Mouse (Mus musculus): ENCODE measurements around the gene Fam131b. TPM values are rescaled to one million over a fixed set of nuclear protein-coding genes. Genes with fewer than 3 reads are reported as not detected.

The Fam131b gene
- polyA plus RNA-seq, 1 experiment, result not detected

GRCm38 (mm10) chr6:42323371-42324066, 924 bp downstream of the Fam131b start:
- Histone ChIP-seq H3K27me3 (ENCODE audit: control insufficient read depth) (peaks cover 59% of the 10 kb centered on the region), H3K9me3 (ENCODE audit: control insufficient read depth, low read length) (peaks cover 3% of the 10 kb centered on the region; the same call in 1 of the 2 replicates), H3K4me3 (replicated peaks) (no peak overlapping the region), H3K4me1 (ENCODE audit: control insufficient read depth) (peaks cover 6% of the 10 kb centered on the region), H3K36me3 (ENCODE audit: control insufficient read depth) (no peaks in the 10 kb centered on the region)
- TF ChIP-seq TAL1 (IDR thresholded peaks at IDR 0.05; ENCODE audit: low read length) (no peak), GATA1 (IDR thresholded peaks at IDR 0.05; ENCODE audit: low read length) (no peak)

GRCm38 (mm10) chr6:42318293-42318692, 6.2 kb downstream of the Fam131b start:
- H3K36me3 ChIP-seq (ENCODE audit: control insufficient read depth), result no peaks in the 10 kb centered on the region
- H3K9me3 ChIP-seq (ENCODE audit: control insufficient read depth, low read length), result no peaks in the 10 kb centered on the region; the same call in 1 of the 2 replicates
- peaks cover 30% of the 10 kb centered on the region for H3K27me3 ChIP-seq (ENCODE audit: control insufficient read depth)
- H3K4me3 ChIP-seq (replicated peaks), result no peak overlapping the region
- TF ChIP-seq GATA1 (IDR thresholded peaks at IDR 0.05; ENCODE audit: low read length), result no peak
- no peak for TF ChIP-seq TAL1 (IDR thresholded peaks at IDR 0.05; ENCODE audit: low read length)
- H3K4me1 ChIP-seq (ENCODE audit: control insufficient read depth), result no peaks in the 10 kb centered on the region

DNA sequence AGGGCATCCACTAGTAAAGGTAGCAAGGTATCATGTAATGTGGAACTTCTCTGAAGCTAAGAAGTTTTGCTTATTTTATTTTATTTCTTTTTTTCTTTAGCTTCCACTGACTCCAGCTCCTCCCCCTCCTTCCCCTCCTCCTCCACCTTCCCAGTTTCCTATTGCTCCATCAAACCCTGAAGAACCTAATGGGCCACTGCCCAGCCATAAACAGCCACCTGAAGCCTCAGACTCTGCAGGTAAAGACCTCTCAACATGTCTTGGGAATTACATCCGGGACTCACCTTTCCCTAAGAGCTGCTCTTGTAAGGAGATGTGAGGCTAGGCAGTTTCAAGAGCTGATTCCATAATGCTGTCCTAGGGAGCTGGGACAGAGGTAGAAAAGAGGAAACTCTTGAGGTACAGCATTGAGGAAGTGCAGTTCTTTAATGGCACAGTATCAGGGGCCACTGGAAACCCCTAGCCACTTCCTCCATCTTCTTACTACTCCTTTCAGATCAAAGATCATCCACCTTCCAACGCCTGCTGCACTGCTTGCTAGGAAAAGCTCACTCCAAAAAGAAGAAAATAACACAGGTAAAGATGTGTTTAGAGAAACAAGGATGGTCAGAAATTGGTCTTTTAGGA, 13.9 kb downstream of the Fam131b start:
- no peaks in the 10 kb centered on the region for H3K4me1 ChIP-seq (ENCODE audit: control insufficient read depth)
- no peaks in the 10 kb centered on the region for H3K27me3 ChIP-seq (ENCODE audit: control insufficient read depth)
- TF ChIP-seq TAL1 (IDR thresholded peaks at IDR 0.05; ENCODE audit: low read length) (no peak), GATA1 (IDR thresholded peaks at IDR 0.05; ENCODE audit: low read length) (no peak)
- no peaks in the 10 kb centered on the region for H3K36me3 ChIP-seq (ENCODE audit: control insufficient read depth)
- H3K9me3 ChIP-seq (ENCODE audit: control insufficient read depth, low read length), result no peaks in the 10 kb centered on the region
- H3K4me3 ChIP-seq (replicated peaks), result no peak overlapping the region

DNA sequence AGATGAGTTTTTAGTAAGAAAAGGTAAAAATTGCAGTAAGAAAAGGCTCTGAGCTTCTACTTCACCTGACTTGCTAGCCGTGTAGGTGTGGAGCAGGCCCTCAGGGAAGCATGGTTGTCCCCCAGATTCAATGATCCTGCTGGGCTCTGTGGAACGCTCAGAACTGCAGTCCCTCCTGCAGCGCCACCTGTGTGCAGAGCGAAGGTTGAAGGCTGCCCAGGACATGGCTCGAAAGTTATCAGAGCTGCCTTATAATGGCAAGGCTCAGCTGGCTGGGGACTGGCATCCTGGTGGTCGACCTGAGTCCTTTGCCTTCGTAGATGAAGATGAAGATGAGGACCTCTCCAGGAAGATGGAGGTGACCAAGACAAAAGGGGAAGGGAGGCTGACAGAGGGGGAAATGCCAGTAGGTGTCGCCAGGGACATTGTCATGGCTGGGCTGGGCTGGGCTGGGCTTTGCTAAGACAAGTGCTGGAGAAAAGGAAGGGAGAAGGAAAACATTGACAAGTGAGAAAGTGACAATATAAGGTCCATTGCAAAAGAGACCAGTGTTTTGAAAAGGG, 14.5 kb downstream of the Fam131b start:
- Histone ChIP-seq H3K4me1 (ENCODE audit: control insufficient read depth) (no peaks in the 10 kb centered on the region), H3K9me3 (ENCODE audit: control insufficient read depth, low read length) (no peaks in the 10 kb centered on the region), H3K4me3 (replicated peaks) (no peak overlapping the region), H3K36me3 (ENCODE audit: control insufficient read depth) (no peaks in the 10 kb centered on the region), H3K27me3 (ENCODE audit: control insufficient read depth) (no peaks in the 10 kb centered on the region)
- no peak for TF ChIP-seq GATA1 (IDR thresholded peaks at IDR 0.05; ENCODE audit: low read length)
- no peak for TF ChIP-seq TAL1 (IDR thresholded peaks at IDR 0.05; ENCODE audit: low read length)

GRCm38 (mm10) chr6:42299362-42299761, 25.1 kb downstream of the Fam131b start:
- Histone ChIP-seq H3K4me1 (ENCODE audit: control insufficient read depth) (no peaks in the 10 kb centered on the region), H3K27me3 (ENCODE audit: control insufficient read depth) (no peaks in the 10 kb centered on the region), H3K4me3 (replicated peaks) (no peak overlapping the region), H3K9me3 (ENCODE audit: control insufficient read depth, low read length) (no peaks in the 10 kb centered on the region), H3K36me3 (ENCODE audit: control insufficient read depth) (no peaks in the 10 kb centered on the region)
- TF ChIP-seq TAL1 (IDR thresholded peaks at IDR 0.05; ENCODE audit: low read length) (no peak), GATA1 (IDR thresholded peaks at IDR 0.05; ENCODE audit: low read length) (no peak)

- H3K9me3 ChIP-seq (ENCODE audit: control insufficient read depth, low read length), result no peaks in the 10 kb centered on the region
- H3K36me3 ChIP-seq (ENCODE audit: control insufficient read depth), result no peaks in the 10 kb centered on the region
- no peaks in the 10 kb centered on the region for H3K27me3 ChIP-seq (ENCODE audit: control insufficient read depth)
- no peak for TF ChIP-seq TAL1 (IDR thresholded peaks at IDR 0.05; ENCODE audit: low read length)
- TF ChIP-seq GATA1 (IDR thresholded peaks at IDR 0.05; ENCODE audit: low read length), result no peak
- H3K4me1 ChIP-seq (ENCODE audit: control insufficient read depth), result no peaks in the 10 kb centered on the region
- H3K4me3 ChIP-seq (replicated peaks), result no peak overlapping the region
These were observed 28.8 kb downstream of the Fam131b start for GRCm38 (mm10) chr6:42295549-42296094.

DNA sequence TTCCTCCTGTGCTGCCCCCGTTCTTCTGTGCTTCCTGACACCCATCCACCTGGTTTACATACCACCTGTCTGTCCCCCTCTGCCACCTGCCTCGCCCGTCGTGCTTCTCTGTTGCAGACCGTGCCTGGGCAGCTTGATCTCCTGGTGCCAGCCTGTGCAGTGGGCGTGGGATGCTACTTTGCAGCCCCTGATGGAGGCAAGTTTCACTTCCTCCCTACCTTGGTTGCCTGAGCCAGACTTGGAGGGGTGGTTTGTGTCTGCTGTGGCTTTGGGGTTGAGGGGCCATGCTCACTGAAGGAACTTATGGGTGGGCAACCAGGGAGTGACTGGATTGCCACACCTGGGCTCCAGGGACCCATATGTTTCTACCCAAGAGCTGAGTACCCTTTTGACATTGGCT, 31.1 kb downstream of the Fam131b start:
- no peaks in the 10 kb centered on the region for H3K36me3 ChIP-seq (ENCODE audit: control insufficient read depth)
- no peak overlapping the region for H3K4me3 ChIP-seq (replicated peaks)
- H3K27me3 ChIP-seq (ENCODE audit: control insufficient read depth), result no peaks in the 10 kb centered on the region
- H3K9me3 ChIP-seq (ENCODE audit: control insufficient read depth, low read length), result no peaks in the 10 kb centered on the region
- TF ChIP-seq TAL1 (IDR thresholded peaks at IDR 0.05; ENCODE audit: low read length) (no peak), GATA1 (IDR thresholded peaks at IDR 0.05; ENCODE audit: low read length) (no peak)
- no peaks in the 10 kb centered on the region for H3K4me1 ChIP-seq (ENCODE audit: control insufficient read depth)

DNA sequence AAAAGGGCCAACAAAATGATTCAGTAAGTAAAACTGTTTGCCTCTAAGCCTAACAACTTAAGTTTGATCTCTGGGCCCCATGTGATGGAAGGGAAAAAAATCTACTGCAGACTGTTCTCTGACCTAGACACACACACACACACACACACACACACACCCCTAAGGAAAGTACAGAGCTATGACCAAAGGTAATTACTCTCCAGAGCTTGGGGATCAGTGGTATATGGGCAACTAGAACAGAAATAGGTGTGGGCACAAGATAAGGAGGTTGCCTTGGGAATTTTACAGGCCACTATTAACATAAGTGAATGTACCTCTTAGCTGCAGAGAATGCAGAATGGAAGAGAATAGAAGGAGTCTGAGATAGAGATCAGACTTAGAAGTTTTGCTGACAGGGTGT, 36.9 kb downstream of the Fam131b start:
- no peak overlapping the region for H3K4me3 ChIP-seq (replicated peaks)
- no peaks in the 10 kb centered on the region for H3K4me1 ChIP-seq (ENCODE audit: control insufficient read depth)
- H3K27me3 ChIP-seq (ENCODE audit: control insufficient read depth), result no peaks in the 10 kb centered on the region
- H3K36me3 ChIP-seq (ENCODE audit: control insufficient read depth), result peaks cover 31% of the 10 kb centered on the region
- TF ChIP-seq TAL1 (IDR thresholded peaks at IDR 0.05; ENCODE audit: low read length) (no peak), GATA1 (IDR thresholded peaks at IDR 0.05; ENCODE audit: low read length) (no peak)
- no peaks in the 10 kb centered on the region for H3K9me3 ChIP-seq (ENCODE audit: control insufficient read depth, low read length)

DNA sequence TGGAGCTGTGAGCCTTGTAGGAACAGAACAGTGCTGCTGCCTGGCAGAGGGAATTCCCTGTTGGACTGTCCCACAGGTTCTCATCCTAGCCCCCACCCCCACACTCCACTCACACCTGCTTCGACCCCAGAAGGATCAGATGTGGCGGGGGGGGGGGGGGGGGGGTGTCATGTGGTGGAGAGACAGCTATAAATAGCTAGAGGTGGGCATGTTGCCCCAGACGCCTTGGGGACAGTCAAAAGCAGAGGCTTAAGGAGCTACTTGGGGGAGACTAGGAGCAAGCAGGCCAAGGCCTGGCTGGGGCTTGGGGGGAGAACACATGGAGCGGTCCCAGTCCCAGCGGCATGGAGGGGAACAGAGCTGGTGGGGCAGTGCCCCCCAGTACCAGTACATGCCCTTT, 38.0 kb downstream of the Fam131b start, which contains the start of gene Clcn1:
Gene Clcn1, plus strand, starts transcription at position 238 of the 400 bp plus-strand sequence.
- H3K27me3 ChIP-seq (ENCODE audit: control insufficient read depth), result no peaks in the 10 kb centered on the region

More for the DNA sequence above, 38.0 kb downstream of the Fam131b start, which contains the start of gene Clcn1:
- Histone ChIP-seq H3K36me3 (ENCODE audit: control insufficient read depth) (peaks cover 42% of the 10 kb centered on the region), H3K4me3 (replicated peaks) (no peak within 1 kb of the TSS), H3K9me3 (ENCODE audit: control insufficient read depth, low read length) (no peaks in the 10 kb centered on the region), H3K4me1 (ENCODE audit: control insufficient read depth) (no peaks in the 10 kb centered on the region)
- no peak for TF ChIP-seq GATA1 (IDR thresholded peaks at IDR 0.05; ENCODE audit: low read length)
- no peak for TF ChIP-seq TAL1 (IDR thresholded peaks at IDR 0.05; ENCODE audit: low read length)
